Mouse (Mus musculus) layer of hippocampus, adult 8-10 months (tissue): ENCODE data around the gene Rnf6. TPM values are rescaled to one million over a fixed set of nuclear protein-coding genes. Genes with fewer than 3 reads are reported as not detected.
"Not testable (repeated sequence)": the region's sequence is repeated elsewhere in the genome, so short reads cannot be mapped to it uniquely, and the experiment has no call there.

ENCODE experiments used
- DNase-seq, 2 experiments: peaks; one replicate each; pipeline ENCODE4 v3.0.0; 2022; ENCODE audit warnings: low spot score in 2 of 2
- total RNA-seq, 4 experiments: library from RNA; stranded (reverse); gene quantifications; 2 replicates each; pipeline ENCODE4 v1.2.4; 2022

The Rnf6 gene
- total RNA-seq, 4 experiments from 2014 or later: 61.5 to 72.1 (median 64.0) TPM

DNA sequence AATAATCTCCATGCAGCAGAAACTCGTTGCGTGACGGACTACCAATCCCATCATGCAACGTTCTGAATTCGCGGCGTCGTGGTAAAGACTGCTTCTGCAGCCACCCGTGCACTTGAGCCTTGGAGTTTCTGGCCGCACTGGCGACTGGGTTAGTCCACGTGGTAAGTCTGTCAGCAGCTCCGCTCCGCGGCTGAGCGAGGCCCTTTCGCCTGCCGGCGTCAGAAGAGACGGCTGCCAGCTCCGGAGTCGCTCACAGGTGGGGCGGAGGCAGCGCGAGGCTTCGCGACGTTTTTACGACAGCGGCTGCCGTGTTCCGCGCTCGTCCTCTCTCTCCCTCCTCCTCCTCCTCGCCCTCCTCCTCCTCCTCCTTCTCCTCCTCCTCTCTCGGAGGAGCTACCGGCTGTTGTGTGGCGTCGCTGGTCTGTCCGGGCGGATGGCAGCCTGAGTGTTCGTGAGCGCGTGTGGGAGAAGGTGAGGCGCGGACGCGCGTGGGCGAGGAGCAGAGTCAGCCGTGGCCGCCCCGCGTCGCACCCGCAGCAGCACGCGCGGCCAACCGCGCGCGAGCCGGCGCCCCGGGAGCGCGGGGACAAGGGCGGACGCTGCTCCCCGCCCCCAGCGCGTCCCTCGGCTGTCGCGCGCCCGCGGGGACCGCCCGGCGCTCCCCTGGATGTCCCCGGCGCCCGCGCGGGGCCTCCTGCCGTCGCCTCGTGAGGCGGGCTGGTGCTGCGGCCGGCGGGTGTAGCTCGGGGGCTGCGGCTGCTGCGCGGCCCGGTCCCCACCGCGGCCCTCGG is 9.7 kb upstream of the Rnf6 start, which contains the start of gene Cdk8:
TSS of gene Cdk8 (plus strand) at position 367 of the 791 bp plus-strand sequence.
- DNase-seq: peak; percentile 92

DNA sequence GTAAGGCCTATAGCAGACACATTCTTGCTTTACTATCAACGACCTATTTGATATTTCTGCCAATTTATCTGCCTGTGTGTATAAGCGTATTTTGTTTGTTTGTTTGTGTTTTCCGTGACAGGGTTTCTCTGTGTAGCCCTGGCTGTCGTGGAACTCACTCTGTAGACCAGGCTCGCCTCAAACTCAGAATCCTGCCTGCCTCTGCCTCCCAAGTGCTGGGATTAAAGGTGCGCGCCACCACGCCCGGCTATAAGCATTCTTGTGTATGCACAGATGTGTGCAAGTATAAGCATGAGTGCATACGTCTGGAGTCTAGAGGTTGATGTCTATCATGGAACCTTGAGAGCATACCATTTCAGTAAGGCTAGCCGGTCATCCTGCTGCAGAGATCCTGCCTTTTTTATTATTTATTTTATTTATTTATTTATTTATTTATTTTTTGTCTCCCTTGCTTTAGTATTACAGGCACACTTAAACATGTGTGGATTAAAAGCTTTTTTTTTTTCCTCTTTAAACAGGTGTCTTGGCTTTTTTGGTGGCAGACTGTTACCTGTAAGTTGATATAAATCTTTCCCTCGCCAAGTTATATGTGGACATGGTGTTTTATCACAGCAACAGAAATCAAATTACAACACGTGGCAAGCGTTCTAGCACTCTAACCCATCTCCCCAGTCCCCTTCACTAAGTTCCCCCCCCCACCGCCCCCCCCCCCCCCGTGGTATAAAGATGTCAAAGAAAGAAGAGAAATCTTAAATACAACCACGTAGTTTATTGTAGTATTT is 8.7 kb upstream of the Rnf6 start:
- no peak for DNase-seq

DNA sequence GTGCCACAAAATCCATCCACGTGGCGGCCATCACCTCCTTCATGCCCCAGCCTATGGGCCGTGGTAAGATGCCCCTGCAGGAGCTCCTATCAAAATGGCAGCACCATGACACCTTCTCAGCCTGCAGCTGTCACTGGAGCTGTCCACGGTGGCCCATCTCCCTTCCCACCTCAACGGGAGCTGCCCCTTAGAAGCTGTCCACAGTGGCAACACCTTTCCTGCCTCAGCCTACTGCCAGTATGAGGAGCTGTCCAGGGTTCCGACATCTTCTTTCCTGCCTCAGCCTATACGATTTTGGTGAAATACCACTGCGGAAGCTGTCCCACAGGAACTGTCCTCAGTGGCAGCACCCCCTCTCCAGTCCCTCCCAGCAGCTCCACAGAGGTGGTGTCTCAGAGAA is 6.1 kb upstream of the Rnf6 start:
- no peak for DNase-seq

DNA sequence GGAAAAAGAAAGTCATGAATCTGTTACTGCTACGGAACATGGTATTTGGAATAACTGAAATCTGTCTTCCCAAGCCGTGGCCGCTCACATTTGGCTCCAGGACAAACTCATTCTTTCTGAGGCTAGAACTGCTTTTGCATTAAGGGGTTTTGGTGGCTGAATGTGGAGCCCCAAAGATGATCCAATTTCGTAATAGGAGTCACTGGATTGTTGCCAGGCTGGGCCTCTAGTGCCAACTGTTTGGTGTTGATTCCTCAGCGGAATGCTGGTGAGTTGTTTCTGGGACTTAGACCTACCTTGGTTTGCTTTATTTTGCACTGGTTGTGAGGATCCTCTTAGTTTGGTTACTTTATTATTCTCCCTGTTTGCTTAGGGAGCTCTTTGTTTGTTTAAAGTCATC is 2.4 kb upstream of the Rnf6 start:
- DNase-seq: peak in 1 of 2 experiments; percentile 46

DNA sequence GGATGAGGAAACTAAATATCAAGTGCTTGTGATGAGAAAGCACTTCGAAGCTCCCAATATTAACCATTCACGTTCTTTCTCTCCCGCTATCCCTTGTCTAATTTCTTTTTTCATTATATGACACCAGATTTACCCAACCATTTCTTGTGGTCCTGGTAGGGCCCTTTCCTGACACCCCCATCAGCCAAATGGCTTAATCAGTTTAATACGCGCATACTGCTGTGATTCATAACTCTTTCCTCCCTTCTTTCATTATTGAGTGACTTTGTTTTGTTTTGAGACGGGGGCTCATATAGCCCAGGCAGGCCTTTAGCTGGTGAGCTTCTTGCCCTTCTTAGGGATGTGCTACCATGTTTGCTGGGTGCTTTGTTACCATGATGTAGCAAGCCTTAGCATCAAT is 367 bp upstream of the Rnf6 start:
- DNase-seq: no peak

DNA sequence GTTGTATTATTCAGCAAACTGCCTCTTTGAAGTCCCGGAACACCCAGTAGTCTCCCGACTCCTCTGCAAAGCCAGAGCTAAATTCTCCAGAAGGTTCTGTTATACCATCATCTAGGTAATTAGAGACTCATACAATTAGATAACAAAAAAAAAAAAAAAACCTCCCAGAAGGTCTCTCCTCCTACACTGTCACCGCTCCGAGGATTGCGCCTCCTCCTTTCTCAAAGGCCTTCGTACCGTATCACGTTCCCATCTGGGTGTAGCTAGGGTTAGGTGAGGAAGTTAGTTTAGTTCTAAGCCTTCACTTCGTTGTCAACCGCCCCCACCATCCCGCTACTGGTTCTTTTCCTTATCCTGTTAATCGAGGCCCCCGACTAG is 865 bp downstream of the Rnf6 start:
- no peak for DNase-seq

DNA sequence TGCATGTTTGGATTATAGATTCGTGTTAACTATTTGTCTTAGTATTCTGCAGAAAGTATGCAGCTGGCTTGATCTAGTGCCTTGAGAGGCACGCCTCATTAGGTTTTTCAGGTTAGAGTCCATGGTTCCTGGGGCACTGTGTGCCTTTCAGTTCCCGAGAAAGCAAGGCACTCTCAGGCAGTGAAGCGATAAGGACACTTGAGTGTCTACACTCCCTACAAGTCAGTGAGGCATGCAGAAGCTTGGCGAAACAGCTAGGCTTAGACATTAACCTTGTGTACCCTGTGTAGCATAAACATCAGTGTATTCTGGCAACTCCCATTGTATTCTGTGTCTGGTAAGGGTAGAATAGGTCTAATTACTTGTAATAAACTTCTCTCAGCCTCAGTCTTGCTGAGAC is 15.8 kb downstream of the Rnf6 start:
- DNase-seq: no peak

DNA sequence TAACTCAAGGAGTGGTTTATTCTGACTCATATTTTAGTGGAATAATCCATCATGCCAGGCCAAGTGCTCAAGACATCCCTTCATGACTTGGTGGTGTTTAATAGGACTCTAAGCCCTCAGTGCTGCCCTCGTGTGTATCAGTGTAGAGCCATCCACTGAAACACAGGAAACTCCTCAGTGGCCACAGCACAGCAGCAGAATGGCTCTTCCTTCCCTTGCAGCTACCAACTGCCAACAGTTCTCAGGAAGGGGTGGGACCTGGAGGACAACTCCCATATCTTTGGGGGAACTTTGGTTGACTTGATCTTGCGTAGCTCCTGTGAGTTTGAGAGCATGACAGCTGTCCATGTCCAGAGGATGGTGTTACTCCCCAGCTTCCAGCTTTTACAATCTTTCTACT is 17.4 kb downstream of the Rnf6 start:
- DNase-seq: no peak

DNA sequence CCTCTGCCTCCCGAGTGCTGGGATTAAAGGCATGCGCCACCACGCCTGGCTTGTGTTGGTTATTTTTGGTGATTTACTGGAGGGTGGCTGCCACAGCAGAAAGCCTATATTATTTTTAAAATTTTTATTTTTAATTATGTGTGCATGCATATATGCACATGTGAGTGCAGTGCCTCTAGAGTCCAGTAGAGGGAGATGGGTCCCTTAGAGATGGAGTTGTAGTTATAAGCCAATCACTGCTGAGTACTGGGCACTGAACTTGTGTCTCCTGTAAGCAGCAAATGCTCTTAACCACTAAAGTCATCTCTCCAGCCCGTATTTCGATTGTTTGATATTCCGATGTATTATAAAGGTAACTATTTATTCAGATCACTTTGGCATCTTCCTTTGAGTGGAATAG is 20.8 kb downstream of the Rnf6 start:
- DNase-seq: no peak

DNA sequence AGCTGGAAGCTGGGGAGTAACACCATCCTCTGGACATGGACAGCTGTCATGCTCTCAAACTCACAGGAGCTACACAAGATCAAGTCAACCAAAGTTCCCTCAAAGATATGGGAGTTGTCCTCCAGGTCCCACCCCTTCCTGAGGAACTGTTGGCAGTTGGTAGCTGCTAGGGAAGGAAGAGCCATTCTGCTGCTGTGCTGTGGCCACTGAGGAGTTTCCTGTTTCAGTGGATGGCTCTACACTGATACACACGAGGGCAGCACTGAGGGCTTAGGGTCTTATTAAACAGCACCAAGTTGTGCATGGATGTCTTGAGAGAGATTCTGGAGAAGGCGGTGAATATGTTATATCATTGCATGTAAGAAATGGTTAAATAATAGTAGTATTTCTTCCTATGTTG is 21.8 kb downstream of the Rnf6 start:
- DNase-seq: no peak

DNA sequence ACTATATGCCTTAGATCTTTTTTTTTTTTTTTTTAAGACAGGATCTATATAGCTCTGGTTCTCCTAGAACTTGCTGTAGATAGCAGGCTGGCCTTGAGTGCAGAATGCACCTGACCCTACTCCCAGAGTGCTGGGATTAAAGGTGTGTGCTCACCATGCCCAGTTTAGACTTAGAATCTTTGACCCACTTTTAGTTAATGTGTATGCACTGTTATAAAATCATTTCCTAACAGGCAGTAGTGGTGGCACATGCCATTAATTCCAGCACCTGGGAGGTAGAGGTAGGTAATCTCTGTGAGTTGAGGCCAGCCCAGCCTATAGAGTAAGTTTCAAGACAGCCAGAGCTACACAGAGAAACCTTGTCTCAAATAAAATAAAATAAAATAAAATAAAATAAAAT is 22.3 kb downstream of the Rnf6 start:
- DNase-seq: no peak

DNA sequence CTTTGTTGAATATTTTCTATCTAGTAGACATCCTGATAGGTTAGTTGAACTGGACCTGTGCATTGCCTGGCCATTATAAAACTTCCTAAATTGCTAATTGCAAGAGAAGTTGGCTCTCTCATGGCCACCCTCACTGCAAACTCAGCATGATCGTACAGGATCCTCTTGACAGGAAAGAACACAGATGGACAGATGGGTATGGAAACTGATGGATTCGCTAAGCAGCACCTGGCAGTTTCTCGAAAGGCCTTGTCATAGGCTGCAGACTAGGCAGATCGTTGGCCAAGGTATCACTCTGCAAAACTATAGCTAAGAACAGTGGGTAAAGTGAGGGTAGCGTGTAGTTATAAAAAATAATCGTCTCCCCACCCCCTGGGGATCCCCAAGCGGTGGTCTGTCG is 28.0 kb downstream of the Rnf6 start:
- DNase-seq: no peak

DNA sequence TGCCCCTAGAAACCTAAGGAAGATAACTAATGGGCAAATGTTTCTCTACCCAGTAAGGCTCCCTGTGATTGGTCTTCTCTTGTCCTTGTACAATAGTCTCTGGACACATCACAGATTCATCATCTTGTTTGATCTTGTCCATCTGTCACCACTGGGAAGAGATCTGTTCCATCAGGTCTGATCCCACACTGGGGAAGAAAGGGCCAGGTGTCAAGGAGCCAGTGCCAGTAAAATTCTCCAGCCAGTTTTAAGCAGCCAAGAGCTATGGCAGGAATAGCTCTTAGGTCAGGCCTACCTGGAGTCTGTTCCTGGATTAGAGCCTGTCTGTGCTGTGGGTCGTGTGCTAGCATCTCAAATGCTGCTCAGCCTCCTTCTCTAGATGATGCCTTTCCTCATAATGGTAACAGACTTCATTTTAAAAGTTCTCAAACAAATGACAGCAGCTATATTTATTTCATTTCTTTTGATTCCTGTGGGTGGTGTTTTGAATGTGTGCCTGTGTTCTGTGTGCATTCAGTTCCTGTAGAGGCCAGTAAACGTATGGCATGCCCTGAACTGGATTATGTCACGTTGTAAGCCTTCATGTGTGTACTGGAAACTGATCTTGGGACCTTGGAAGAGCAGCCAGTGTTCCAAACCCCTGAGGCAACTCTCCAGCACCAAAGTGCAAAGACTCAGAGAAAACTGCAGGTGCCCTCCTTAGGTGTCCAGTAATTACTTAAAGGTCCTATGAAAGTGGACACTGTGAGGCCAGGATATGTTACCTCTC is 30.7 kb downstream of the Rnf6 start:
- DNase-seq: no peak

DNA sequence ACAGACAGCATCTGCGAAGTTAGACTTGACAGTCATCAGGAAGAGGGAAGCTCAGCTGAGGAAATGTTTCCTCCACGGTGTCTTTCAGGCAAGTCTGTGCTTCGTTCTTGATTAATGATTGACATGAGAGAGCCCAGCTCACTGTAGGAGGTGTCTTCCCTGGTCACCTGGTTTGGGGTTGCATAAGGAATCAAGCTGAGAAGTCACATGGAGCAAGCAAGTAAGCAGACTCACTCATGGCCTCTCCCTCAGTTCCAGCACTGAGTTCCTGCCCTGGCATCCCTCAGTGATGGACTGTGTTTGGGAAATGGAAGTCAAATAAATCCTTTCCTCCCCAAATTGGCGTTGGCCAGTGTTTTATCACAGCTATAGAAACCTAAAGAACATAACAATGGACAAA is 31.3 kb downstream of the Rnf6 start:
- DNase-seq: no peak

DNA sequence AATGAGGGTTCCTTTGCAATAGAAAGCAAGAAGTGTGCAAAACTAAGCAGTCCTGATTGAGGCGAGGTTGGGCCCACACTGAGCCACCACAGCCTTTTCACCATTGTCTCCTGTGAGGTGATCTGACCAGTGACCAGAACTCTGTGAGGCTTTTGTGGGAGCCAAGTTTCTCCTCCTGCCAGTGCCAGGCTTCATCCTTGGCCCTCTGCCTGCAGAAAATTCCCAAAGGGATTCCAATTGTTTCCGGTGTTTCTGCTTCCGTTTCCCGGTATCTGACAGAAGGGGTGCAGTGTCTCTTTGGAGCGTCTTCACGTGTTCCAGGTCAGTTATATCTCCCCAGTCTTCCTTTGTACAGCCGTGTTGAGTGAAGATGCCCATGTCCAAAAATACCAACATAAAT is 32.6 kb downstream of the Rnf6 start:
- no peak for DNase-seq

DNA sequence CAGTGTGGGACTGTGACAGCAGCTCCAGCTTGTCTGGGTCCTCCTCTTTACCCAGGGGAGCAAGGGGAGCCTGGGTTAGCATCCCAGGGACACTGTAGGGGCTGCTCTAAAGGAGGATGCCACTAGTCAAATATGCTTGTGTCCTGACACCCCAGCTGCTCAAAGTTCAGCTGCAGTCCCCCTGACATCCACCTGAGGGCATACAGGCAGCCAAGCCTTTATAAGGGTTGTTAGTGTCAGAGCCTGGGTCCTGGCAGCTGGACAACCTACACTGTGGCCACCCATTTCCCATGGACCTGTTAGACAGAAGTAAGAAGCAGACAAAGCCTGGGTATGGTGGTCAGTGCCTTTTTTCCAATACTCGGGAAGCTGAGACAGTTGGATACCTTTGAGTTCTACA is 33.2 kb downstream of the Rnf6 start:
- no peak for DNase-seq

DNA sequence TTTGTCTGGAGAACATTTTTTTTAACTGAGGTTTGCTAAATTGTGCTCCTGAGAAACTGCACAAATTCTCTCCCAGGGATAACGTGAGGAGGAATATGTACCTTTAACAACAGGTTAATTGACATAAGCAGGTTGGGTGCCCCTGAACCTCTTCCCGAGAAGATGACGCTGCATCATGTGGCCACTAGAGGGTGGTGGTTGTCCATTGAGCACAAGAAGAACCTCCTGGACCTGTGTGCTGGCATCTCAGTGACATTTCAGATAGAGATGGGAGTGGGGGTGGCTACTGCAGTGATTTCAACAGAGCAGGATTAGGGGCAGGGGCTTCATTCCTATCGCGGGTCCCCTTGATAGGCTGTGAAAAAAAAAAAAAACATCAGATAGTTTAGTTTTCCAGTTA is 33.9 kb downstream of the Rnf6 start:
- peak; percentile 22 to 61 for DNase-seq

DNA sequence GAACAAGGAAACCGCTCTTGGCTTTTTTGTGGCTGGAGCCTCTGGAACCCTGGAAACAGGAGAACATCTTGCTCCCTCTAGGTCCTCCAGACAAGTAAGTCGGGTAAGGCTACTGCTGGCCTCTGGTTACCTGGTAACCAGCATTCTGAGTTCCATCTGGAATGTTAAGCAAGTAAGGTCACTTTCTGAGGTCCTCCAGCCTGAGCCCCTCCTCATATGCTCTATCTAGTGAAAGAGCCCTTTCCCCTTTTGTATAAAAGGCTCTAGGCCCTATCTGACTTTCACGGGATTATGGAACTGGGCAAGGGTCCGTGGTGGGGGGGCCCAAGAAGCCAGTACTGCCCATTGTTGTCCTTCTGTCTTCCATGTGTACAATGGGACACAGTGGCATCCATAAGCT is 36.2 kb downstream of the Rnf6 start, which contains the start of gene 1700001J03Rik:
TSS of gene 1700001J03Rik (minus strand) at position 101 of the 400 bp plus-strand sequence.
- not testable (repeated sequence) for DNase-seq

DNA sequence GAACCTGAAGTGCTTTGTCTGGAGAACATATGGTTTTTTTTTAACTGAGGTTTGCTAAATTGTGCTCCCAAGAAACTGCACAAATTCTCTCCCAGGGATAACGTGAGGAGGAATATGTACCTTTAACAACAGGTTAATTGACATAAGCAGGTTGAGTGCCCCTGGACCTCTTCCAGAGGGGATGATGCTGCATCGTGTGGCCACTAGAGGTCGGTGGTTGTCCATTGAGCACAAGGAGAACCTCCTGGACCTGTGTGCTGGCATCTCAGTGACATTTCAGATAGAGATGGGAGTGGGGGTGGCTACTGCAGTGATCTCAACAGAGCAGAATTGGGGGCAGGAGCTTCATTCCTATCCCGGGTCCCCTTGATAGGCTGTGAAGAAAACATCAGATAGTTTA is 48.6 kb downstream of the Rnf6 start:
- DNase-seq: not testable (repeated sequence)

DNA sequence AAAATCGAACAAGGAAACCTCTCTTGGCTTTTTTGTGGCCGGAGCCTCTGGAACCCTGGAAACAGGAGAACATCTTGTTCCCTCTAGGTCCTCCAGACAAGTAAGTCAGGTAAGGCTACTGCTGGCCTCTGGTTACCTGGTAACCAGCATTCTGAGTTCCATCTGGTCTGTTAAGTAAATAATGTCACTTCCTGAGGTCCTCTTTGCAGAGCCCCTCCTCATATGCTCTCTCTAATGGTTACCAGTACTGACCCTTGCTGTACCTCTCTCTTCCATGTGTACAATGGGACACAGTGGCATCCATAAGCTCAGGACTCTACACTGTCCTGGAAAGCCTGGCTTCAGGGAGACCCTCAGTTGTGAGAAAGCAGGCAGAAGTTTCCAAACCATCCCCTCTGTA is 50.7 kb downstream of the Rnf6 start, which contains the start of gene Gm6309:
TSS of gene Gm6309 (minus strand) at position 101 of the 400 bp plus-strand sequence.
- not testable (repeated sequence) for DNase-seq

DNA sequence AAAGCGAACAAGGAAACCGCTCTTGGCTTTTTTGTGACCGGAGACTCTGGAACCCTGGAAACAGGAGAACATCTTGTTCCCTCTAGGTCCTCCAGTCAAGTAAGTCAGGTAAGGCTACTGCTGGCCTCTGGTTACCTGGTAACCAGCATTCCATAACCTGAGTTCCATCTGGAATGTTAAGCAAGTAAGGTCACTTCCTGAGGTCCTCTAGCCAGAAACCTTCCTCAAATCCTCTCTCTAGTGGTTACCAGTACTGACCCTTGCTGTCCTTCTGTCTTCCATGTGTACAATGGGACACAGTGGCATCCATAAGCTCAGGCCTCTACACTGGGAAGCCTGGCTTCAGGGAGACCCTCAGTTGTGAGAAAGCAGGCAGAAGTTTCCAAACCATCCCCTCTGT is 60.9 kb downstream of the Rnf6 start, which contains the start of gene Gm5565:
TSS of gene Gm5565 (minus strand) at position 101 of the 400 bp plus-strand sequence.
- not testable (repeated sequence) for DNase-seq
